Mouse (Mus musculus): Measurements from ENCODE around the gene Mov10l1. TPM values are rescaled to one million over a fixed set of nuclear protein-coding genes. Genes with fewer than 3 reads are reported as not detected.
A peak's percentile ranks its signal among the peaks of the same experiment; 100 is the strongest.

The Mov10l1 gene
- polyA plus RNA-seq, 2 experiments from 2014 or later, result not detected

DNA sequence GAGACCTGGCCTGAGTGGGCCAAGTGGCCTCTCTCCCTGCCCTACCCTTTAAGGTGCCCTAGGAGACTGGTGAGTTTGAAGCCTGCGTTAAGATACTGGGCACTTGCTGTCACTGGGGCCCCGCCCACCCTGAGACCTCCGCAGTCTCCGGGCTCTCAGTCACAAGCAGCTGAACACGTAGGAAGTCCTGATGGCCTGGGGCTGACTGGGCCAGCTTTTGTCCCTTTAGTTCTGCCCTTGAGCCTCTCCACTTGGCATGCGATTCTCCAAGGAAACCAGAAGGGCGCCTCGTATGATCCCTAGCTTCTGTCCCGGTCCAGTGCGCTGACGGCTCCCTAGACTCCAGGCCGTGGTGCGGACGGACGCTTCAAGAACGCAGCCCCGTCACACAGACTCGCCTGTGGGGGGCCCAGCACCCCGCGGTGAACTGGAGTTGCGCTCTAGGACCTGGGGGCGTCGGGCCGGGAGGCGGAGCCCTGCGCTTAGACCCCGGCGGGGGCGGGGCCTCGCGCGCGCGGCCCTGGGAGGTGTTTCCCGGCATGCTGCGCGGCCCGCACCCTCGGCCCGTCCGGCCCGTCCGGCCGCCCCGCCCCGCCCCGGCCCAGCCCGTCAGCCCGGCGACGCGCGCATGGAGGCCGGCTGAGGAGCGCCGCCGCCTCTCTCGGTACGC lies 92.9 kb downstream of the Mov10l1 start:
- ATAC-seq, result peak; percentile 59

- no peak for ATAC-seq
Measured at GRCm38 (mm10) chr15:89076156-89076731, 93.5 kb downstream of the Mov10l1 start.

DNA sequence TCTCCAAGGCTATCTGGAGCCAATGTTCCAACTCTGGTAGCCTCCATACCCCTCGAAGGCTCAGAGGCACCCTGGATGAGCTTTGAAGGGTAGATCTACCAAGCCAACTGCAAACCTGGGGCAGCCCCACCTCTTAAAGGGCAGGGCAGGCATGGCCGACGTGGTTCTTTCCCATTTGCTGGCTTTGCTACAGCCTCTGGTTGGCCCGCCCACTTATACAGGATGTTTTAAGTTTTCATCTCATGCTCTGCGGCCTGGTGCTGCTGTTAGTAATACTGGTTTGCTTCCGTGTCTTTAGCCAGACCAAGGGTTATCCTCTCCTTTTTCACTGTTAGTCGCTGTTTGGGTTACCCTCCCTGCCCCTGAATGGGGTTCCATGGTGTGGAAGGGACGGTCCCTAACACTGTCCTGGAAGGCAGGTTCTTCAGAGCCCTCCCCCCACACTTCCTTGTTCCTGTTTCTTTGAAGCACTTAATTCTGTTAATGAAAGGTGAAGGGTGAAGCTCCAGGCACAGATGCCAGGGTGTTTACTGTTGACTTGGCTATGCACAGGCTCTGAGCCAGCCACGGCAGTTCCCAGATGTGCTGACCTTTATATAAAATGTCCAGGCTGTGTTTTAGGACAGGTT lies 95.6 kb downstream of the Mov10l1 start:
- peak; percentile 88 for ATAC-seq

GRCm38 (mm10) chr15:89083906-89084305 lies 101.2 kb downstream of the Mov10l1 start:
- ATAC-seq, result no peak

GRCm38 (mm10) chr15:89084826-89085225 lies 102.1 kb downstream of the Mov10l1 start:
- no peak for ATAC-seq

GRCm38 (mm10) chr15:89088607-89089247 lies 106.0 kb downstream of the Mov10l1 start, which contains the start of gene Selenoo:
Selenoo (plus strand) TSS chr15:89089084.
- ATAC-seq, result peak; percentile 96

GRCm38 (mm10) chr15:89089248-89090051 lies 106.7 kb downstream of the Mov10l1 start:
- peak; percentile 11 for ATAC-seq

GRCm38 (mm10) chr15:89090662-89091061 lies 108.0 kb downstream of the Mov10l1 start:
- ATAC-seq, result no peak

DNA sequence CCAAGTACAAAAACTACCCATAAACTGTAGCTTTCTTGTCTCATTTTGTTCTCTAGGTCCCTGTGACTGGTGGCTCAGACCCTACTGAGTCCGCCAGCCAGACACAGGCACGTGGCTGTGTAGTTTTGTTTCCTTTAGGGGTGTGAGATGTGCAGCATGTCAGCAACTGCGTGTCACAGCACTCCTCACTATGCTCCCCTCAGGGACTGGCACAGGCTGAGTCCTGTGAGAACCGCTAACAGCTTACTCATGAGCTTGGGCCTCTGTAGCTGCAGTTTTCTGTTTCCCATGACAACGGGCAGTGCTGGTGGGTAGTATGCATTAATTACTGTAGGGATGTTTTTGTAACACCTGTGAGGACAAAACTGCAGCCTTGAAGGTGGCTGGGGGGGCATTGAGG lies 109.5 kb downstream of the Mov10l1 start:
- ATAC-seq, result no peak

- no peak for ATAC-seq
Measured at GRCm38 (mm10) chr15:89097450-89097849, 114.7 kb downstream of the Mov10l1 start.

- ATAC-seq, result no peak
Measured at GRCm38 (mm10) chr15:89098616-89099015, 115.9 kb downstream of the Mov10l1 start.

DNA sequence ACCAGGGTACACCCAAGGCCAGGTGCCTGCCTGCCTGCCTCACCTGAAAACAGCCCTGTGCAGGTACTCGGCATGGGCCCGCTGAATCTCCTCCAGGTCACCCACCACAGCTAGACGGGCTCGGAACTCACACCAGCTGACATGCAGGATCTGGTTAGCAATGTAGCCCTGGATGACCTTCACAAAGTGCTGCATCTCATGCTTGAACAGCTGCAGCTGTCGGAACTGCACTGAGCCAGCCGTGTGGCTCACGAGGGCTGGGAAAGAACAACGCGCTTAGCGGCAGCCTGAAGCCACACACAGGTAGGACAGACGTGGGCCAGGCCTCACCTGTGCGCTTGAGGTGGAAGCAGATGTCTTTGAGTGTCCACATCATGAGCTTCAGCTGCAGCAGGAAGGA lies 118.1 kb downstream of the Mov10l1 start:
- ATAC-seq, result no peak

GRCm38 (mm10) chr15:89102646-89103045 lies 119.9 kb downstream of the Mov10l1 start:
- ATAC-seq, result no peak

- no peak for ATAC-seq
Measured at GRCm38 (mm10) chr15:89103921-89104320, 121.2 kb downstream of the Mov10l1 start.

GRCm38 (mm10) chr15:89104425-89104824 lies 121.7 kb downstream of the Mov10l1 start:
- ATAC-seq, result no peak

Other genes starting within 250 kb of the Mov10l1 start
- 10 to 100 TPM; 19.2 to 19.6 TPM for gene Brd1, start 248.7 kb upstream of the Mov10l1 start, polyA plus RNA-seq (2017; shearing (Covaris generic))
- 1 to 10 TPM; 4.7 to 4.9 TPM for gene Zbed4, start 231.2 kb upstream of the Mov10l1 start, polyA plus RNA-seq (2017; shearing (Covaris generic))
- 10 to 100 TPM; 17.1 to 23.5 TPM for gene Alg12, start 163.6 kb upstream of the Mov10l1 start, polyA plus RNA-seq (2017; shearing (Covaris generic))
- gene Creld2, start 163.3 kb upstream of the Mov10l1 start, polyA plus RNA-seq (2017; shearing (Covaris generic)), result 10 to 100 TPM; 24.7 to 25.1 TPM
- 1 to 10 TPM; 1.5 to 4.3 TPM for gene Pim3, start 120.7 kb upstream of the Mov10l1 start, polyA plus RNA-seq (2017; shearing (Covaris generic))
- not detected for gene Ttll8, start 28.5 kb upstream of the Mov10l1 start, polyA plus RNA-seq (2017; shearing (Covaris generic))
- gene Mlc1, start 3.9 kb upstream of the Mov10l1 start, polyA plus RNA-seq (2017; shearing (Covaris generic)), result not detected
- gene Panx2, start 76.8 kb downstream of the Mov10l1 start, polyA plus RNA-seq (2017; shearing (Covaris generic)), result not detected
- 10 to 100 TPM; 27.5 to 31.3 TPM for gene Trabd, start 92.2 kb downstream of the Mov10l1 start, polyA plus RNA-seq (2017; shearing (Covaris generic))
- 10 to 100 TPM in 1 of 2 experiments, 1 to 10 TPM in 1; 8.8 to 14.0 TPM for gene Selenoo, start 106.2 kb downstream of the Mov10l1 start, polyA plus RNA-seq (2017; shearing (Covaris generic))
- gene Tubgcp6, start 140.2 kb downstream of the Mov10l1 start, polyA plus RNA-seq (2017; shearing (Covaris generic)), result 10 to 100 TPM; 16.0 to 17.5 TPM
- 10 to 100 TPM; 34.9 to 63.5 TPM for gene Hdac10, start 145.8 kb downstream of the Mov10l1 start, polyA plus RNA-seq (2017; shearing (Covaris generic))
- gene Mapk12, start 157.8 kb downstream of the Mov10l1 start, polyA plus RNA-seq (2017; shearing (Covaris generic)), result 1 to 10 TPM; 5.2 to 5.6 TPM
- 10 to 100 TPM; 21.7 to 39.5 TPM for gene Mapk11, start 166.7 kb downstream of the Mov10l1 start, polyA plus RNA-seq (2017; shearing (Covaris generic))
- gene Plxnb2, start 197.9 kb downstream of the Mov10l1 start, polyA plus RNA-seq (2017; shearing (Covaris generic)), result 1 to 10 TPM in 1 of 2 experiments, under 1 TPM in 1; 0.85 to 2.8 TPM
- 10 to 100 TPM; 13.5 to 18.4 TPM for gene Dennd6b, start 213.6 kb downstream of the Mov10l1 start, polyA plus RNA-seq (2017; shearing (Covaris generic))
- gene Ppp6r2, start 228.6 kb downstream of the Mov10l1 start, polyA plus RNA-seq (2017; shearing (Covaris generic)), result 10 to 100 TPM; 25.3 to 28.0 TPM